Mouse (Mus musculus): ENCODE data around the gene Ddx39b.

GRCm38 (mm10) chr17:35192924-35193323 lies 48.6 kb upstream of the Ddx39b start:
- no peak for TF ChIP-seq MEF2A (IDR thresholded peaks at IDR 0.05; ENCODE audit: extremely low read depth, insufficient replicate concordance, low read depth, low read length, poor library complexity, severe bottlenecking)
- TF ChIP-seq USF1 (IDR thresholded peaks at IDR 0.05; ENCODE audit: low read depth, low read length) = no peak
- TF ChIP-seq CTCF (IDR thresholded peaks at IDR 0.05 in 2 of 3, conservative IDR thresholded peaks at IDR 0.05 in 1 of 3; ENCODE audit: control insufficient read depth in 1 of 3, insufficient read depth in 1 of 3, low read depth in 2 of 3, low read length in 3 of 3, poor library complexity in 1 of 3, severe bottlenecking in 1 of 3) = no peak
- no peak for TF ChIP-seq USF2 (IDR thresholded peaks at IDR 0.05; ENCODE audit: borderline replicate concordance in 1 of 2, insufficient read depth in 1 of 2, low read depth in 1 of 2, low read length in 2 of 2)
- TF ChIP-seq MAZ (IDR thresholded peaks at IDR 0.05; ENCODE audit: low read depth, low read length) = no peak
- TF ChIP-seq TCF12 (IDR thresholded peaks at IDR 0.05; ENCODE audit: low read depth, low read length) = no peak
- TF ChIP-seq MAX (IDR thresholded peaks at IDR 0.05; ENCODE audit: low read length) = no peak
